Mouse (Mus musculus) 416B (cell line): ENCODE data around the gene Mydgf.
A peak's percentile ranks its signal among the peaks of the same experiment; 100 is the strongest.

Experiments used
- DNase-seq: peaks from one replicate; pipeline ENCODE4 v3.0.0; 2011; ENCODE audit warnings: low read depth

The Mydgf gene

DNA sequence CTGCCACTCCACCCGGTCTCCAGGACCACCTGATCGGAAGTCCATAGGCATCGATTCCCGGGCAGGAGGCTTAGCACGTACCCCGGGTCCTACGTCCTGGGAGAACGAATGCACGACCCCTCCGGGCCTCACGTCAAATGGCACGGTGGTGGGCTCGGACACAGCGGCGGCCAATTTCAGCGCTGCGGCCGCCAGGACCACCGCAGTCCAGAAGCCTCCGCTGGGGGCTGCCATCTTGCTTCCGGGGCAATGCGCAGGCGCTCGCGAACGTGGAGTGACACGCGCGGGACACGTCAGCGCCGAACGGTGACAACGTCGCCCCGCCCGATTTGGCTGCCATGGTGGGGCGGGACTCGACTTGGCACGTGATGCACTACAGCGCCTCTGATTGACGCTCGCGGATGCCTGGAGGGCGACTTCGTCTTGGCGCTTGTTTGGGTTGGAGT lies at the start of gene Mydgf:
Gene Mydgf (minus strand): TSS at position 263 of the 446 bp plus-strand sequence.
- peak; percentile 93 for DNase-seq

GRCm38 (mm10) chr17:56233389-56233788 lies 49.7 kb upstream of the Mydgf start:
- DNase-seq, result no peak

- no peak for DNase-seq
Measured at GRCm38 (mm10) chr17:56229943-56230342, 46.2 kb upstream of the Mydgf start.

DNA sequence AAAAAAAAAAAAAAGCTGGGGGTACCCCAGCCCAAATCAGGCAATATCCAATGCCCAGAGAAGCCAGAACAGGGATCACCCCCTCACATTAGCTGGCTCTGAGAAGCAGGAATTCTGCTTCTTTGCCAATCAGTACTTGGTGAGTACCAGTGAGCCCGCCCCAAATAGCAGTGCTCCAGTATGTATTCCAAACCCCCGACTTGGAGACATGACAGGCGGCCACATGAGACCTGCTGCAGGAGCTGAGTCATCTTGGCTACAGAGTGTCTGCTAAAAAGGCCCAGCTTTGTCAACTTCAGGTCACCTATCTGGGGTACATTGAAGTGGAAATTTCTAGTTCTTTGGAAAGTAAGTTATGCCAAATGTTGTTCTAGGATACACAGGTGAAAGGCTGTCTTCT lies 42.8 kb upstream of the Mydgf start:
- DNase-seq, result no peak

- DNase-seq, result no peak
Measured at GRCm38 (mm10) chr17:56224916-56225315, 41.2 kb upstream of the Mydgf start.

GRCm38 (mm10) chr17:56219805-56220204 lies 36.1 kb upstream of the Mydgf start:
- DNase-seq, result peak; percentile 78

GRCm38 (mm10) chr17:56219251-56219650 lies 35.5 kb upstream of the Mydgf start:
- DNase-seq, result no peak

- peak; percentile 100 for DNase-seq
Measured at GRCm38 (mm10) chr17:56218377-56219191, 34.9 kb upstream of the Mydgf start, which contains the start of gene Dpp9. Gene Dpp9, minus strand, starts transcription at chr17:56218905.

DNA sequence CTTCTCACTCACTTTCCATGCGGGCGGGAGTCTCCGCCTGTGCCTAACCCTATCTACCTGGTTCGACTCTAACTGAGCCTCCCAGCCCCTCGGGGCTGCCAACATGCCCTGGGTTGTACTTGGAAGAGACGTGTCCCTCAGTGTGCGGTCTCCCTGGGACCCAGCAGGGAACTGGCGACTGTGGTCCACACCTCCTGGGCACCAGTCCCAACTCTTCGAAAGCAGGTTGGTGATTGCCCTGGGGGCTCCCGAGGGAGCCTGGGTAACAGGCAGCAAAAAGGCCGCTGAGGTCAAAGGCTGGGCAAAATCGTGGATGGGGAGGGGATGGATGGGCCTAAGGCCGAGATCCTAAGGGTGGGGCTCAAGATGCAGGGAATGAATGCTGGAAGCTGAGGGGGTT lies 34.0 kb upstream of the Mydgf start:
- no peak for DNase-seq

DNA sequence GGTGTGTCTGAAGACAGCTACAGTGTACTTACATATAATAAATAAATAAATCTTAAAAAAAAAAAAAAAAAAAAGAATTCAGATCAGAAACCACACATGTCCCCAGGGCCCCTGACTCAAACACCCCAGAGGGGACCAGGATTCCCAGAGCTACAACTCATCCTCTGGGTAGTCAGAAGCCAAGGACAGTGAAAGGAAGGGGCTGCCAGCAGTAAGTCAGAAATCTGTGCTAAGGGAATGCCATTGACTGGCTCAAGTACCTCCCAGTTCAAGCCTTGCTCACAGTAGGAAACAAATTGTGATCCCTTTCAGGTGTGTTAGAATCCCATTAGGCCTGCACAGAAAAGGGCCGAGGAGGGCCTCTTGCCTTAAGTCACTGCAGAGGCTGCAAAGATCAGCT lies 30.5 kb upstream of the Mydgf start:
- DNase-seq, result no peak

- DNase-seq, result no peak
Measured at GRCm38 (mm10) chr17:56212676-56213075, 29.0 kb upstream of the Mydgf start.

- no peak for DNase-seq
Measured at GRCm38 (mm10) chr17:56211090-56211489, 27.4 kb upstream of the Mydgf start.

DNA sequence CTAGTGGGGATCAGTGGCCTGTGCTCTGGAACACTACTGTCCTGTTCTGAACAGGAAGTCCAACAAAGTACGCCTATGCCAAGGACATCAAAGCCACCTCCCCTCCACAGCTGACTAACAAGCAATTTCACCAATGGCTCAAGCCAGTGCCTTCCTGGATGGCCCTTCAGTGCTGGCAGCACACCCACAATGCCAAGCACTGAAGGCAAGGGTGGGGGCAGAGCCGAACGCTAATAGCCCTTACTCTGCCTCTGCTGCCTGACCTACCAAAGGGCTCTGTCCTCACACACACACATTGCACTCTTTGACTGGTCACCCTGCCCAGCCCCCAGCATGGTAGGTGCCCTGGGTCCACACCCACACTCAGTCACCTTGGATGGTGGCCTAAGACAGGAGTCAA lies 25.1 kb upstream of the Mydgf start:
- no peak for DNase-seq

- DNase-seq, result no peak
Measured at GRCm38 (mm10) chr17:56207963-56208530, 24.3 kb upstream of the Mydgf start.

GRCm38 (mm10) chr17:56206986-56207674 lies 23.4 kb upstream of the Mydgf start:
- DNase-seq, result no peak

GRCm38 (mm10) chr17:56206276-56206884 lies 22.7 kb upstream of the Mydgf start:
- peak; percentile 28 for DNase-seq

DNA sequence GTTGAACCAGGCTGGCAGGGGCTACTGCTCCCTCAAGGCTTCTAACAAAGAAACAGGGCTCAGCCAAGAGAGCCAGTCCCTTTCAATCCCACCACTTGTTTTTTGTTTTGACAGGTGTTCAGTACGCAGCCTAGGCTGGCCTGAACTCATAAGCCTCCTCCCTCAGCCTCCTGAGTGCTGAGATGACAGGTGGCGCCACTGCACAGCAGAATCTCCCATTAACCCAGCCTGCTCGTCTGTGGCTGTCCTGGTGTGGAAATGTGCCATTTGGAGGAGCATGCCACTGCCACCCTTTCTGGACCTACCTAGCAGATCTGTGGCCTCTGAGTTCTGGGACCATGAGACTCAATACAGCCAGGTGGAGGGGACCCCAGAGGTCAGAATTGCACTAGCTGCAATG lies 20.0 kb upstream of the Mydgf start:
- DNase-seq, result peak; percentile 24

DNA sequence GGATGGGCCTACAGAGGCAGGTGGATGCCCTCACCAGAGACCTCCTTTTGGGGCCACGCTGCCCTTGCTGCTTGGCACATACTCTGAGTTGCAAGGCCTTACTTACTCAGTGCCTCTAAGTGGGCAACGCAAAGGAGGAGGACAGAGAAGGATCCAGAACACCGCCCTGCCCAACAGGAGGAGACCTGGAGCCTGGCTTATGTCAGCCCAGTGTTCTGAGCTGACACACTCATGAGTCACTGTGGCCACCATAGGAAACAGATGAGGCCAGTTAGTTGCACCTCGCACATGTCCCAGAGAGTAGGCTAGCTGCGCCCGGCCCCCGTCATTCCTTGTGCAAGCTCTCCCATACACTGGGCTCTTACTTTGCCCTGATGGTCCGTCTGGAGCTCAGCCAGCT lies 18.8 kb upstream of the Mydgf start:
- DNase-seq, result peak; percentile 49

GRCm38 (mm10) chr17:56201642-56202041 lies 17.9 kb upstream of the Mydgf start:
- DNase-seq, result peak; percentile 18

DNA sequence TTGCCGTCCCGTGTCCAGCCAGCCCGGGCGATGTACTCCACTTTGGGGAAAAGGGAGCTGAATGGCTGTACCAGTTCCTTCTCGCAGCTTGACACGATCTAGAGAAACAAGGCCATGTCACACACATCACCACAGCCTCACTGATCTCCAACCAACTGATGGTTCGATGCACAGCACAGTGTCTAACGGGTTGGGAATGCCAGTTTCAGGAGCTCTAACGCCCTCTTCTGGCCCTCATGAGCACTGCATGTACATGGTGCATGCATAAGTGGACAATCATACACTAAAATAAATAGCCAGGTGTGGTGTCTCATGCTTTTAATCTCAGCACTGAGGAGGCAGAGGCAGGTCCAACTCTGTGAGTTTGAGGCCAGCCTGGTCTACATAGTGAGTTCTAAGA lies 16.9 kb upstream of the Mydgf start:
- DNase-seq, result peak; percentile 44

DNA sequence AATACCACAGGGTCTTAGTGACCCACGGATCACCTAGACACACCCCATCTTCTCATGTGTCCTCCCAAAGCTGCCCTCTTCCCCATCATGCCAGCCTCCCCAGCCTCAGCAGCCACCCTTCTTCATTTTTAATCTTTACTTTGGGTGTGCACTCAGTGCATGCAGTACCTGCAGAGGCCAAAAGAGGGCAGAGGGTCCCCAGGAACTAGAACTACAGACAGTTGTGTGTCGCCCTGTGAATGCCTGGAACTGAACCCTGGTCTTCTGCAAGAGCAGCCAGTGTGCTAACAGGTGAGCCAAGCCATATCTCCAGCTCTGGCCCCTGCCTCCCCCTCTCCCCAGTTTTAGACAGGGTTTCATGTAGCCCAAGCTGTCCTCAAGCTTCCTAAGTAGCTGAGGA lies 13.1 kb upstream of the Mydgf start:
- peak; percentile 24 for DNase-seq

DNA sequence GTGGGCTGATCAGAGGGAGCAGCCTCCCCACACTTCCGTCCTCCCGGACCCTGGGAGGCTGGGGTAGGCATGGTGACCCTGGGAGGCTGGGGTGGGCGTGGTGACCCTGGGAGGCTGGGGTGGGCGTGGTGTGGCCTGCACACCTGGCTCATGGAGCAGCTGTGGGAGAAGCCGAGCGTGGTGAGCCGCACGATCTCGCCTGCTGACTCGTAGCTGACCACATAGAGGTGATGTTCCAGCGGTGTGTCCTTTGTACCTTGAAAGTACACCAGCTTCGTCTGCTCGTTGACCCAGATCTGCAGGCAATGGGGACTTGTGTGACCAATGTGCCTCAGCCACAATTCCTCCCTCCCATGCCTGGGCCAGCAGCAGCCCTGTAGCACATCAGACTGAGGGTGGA lies 11.0 kb upstream of the Mydgf start:
- DNase-seq, result no peak

- DNase-seq, result no peak
Measured at GRCm38 (mm10) chr17:56194357-56194756, 10.6 kb upstream of the Mydgf start.
